Mouse (Mus musculus): ENCODE results near the gene Kcnj5. TPM values are rescaled to one million over a fixed set of nuclear protein-coding genes. Genes with fewer than 3 reads are reported as not detected.
A peak's percentile ranks its signal among the peaks of the same experiment; 100 is the strongest.

Kcnj5 gene
- total RNA-seq, 2 experiments from 2014 or later, result 0.29 to 0.43 TPM

GRCm38 (mm10) chr9:32323610-32324009, 20.5 kb downstream of the Kcnj5 start:
- no peak for DNase-seq (ENCODE audit: low spot score in 2 of 2)

GRCm38 (mm10) chr9:32320167-32320566, 24.0 kb downstream of the Kcnj5 start:
- no peak for DNase-seq (ENCODE audit: low spot score in 2 of 2)

GRCm38 (mm10) chr9:32315999-32316398, 28.2 kb downstream of the Kcnj5 start:
- no peak for DNase-seq (ENCODE audit: low spot score in 2 of 2)

GRCm38 (mm10) chr9:32314071-32314470, 30.1 kb downstream of the Kcnj5 start:
- DNase-seq (ENCODE audit: low spot score in 2 of 2), result no peak

- no peak for DNase-seq (ENCODE audit: low spot score in 2 of 2)
These were observed 31.9 kb downstream of the Kcnj5 start for GRCm38 (mm10) chr9:32312208-32312607.

GRCm38 (mm10) chr9:32311786-32312185, 32.4 kb downstream of the Kcnj5 start:
- DNase-seq (ENCODE audit: low spot score in 2 of 2), result no peak

- DNase-seq (ENCODE audit: low spot score in 2 of 2), result no peak
These were observed 41.5 kb downstream of the Kcnj5 start for GRCm38 (mm10) chr9:32302501-32303150.

- no peak for DNase-seq (ENCODE audit: low spot score in 2 of 2)
These were observed 48.9 kb downstream of the Kcnj5 start for GRCm38 (mm10) chr9:32295061-32295800.

GRCm38 (mm10) chr9:32292686-32293085, 51.5 kb downstream of the Kcnj5 start:
- peak; percentile 31 to 51 for DNase-seq (ENCODE audit: low spot score in 2 of 2)

GRCm38 (mm10) chr9:32291618-32292017, 52.5 kb downstream of the Kcnj5 start:
- no peak for DNase-seq (ENCODE audit: low spot score in 2 of 2)

GRCm38 (mm10) chr9:32283591-32283990, 60.6 kb downstream of the Kcnj5 start:
- no peak for DNase-seq (ENCODE audit: low spot score in 2 of 2)

GRCm38 (mm10) chr9:32280456-32280855, 63.7 kb downstream of the Kcnj5 start:
- no peak for DNase-seq (ENCODE audit: low spot score in 2 of 2)

- no peak for DNase-seq (ENCODE audit: low spot score in 2 of 2)
These were observed 64.4 kb downstream of the Kcnj5 start for GRCm38 (mm10) chr9:32279789-32280188.

GRCm38 (mm10) chr9:32278052-32278451, 66.1 kb downstream of the Kcnj5 start:
- DNase-seq (ENCODE audit: low spot score in 2 of 2), result no peak

GRCm38 (mm10) chr9:32271896-32272444, 72.2 kb downstream of the Kcnj5 start:
- peak; percentile 39 to 62 for DNase-seq (ENCODE audit: low spot score in 2 of 2)

Other genes starting within 250 kb of the Kcnj5 start
- 10 to 100 TPM; 55.3 to 74.8 TPM for gene Arhgap32, start 228.2 kb downstream of the Kcnj5 start, total RNA-seq (2021)
- gene Kcnj1, start 28.1 kb upstream of the Kcnj5 start, total RNA-seq (2021), result not detected
- gene Fli1, start 198.5 kb upstream of the Kcnj5 start, total RNA-seq (2021), result 10 to 100 TPM; 11.0 to 14.6 TPM